Mouse (Mus musculus): ENCODE data around the gene Ccdc124.

DNA sequence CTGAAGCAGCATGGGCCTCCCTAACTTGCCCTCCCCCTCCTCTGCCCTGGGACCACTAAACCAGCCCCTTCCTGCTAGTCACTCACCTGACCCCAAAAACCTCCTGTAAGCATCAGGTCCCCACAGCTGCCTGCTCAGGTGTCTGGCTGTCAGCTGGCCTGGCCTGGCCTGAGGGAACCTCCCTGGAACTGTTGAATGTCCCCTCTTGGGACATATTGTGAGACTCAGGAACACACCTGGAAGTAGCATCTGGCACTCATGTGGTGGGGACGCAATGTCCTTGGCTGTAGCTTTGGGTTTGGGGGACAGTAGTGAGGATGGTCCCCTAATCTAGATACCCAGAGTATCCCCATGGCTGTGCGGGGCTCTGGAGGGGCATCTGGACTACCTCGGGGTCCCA, 39.7 kb downstream of the Ccdc124 start:
- TF ChIP-seq POLR2A (IDR thresholded peaks at IDR 0.05; ENCODE audit: low read depth, low read length) (no peak), CTCF (IDR thresholded peaks at IDR 0.05; ENCODE audit: extremely low read depth, insufficient read depth, insufficient read length, insufficient replicate concordance) (no peak)
